Mouse (Mus musculus): ENCODE measurements around the gene Tmem39b. TPM values are rescaled to one million over a fixed set of nuclear protein-coding genes. Genes with fewer than 3 reads are reported as not detected.
"Not testable (repeated sequence)": the region's sequence is repeated elsewhere in the genome, so short reads cannot be mapped to it uniquely, and the experiment has no call there.

Tmem39b gene
- polyA plus RNA-seq, 1 experiment from 2014 or later = 47.4 TPM

GRCm38 (mm10) chr4:129736173-129736572 lies 39.5 kb upstream of the Tmem39b start:
- Histone ChIP-seq H3K36me3 (ENCODE audit: control insufficient read depth, insufficient read depth, low read length) (peaks cover 3% of the 10 kb centered on the region; the same call in 1 of the 2 replicates), H3K9me3 (replicated peaks; ENCODE audit: control insufficient read depth, low read length) (no peaks in the 10 kb centered on the region), H3K27ac (ENCODE audit: low read depth, low read length) (no peak overlapping the region), H3K4me3 (ENCODE audit: low read depth, low read length) (no peak overlapping the region), H3K27me3 (replicated peaks; ENCODE audit: control insufficient read depth, insufficient read depth, low read length) (no peaks in the 10 kb centered on the region), H3K9ac (ENCODE audit: low read length) (no peak overlapping the region), H3K4me2 (ENCODE audit: low read length) (no peak overlapping the region), H3K4me1 (ENCODE audit: control insufficient read depth, insufficient read depth, low read length) (peaks cover 22% of the 10 kb centered on the region)
- no peak for ATAC-seq
- DNase-seq (ENCODE audit: low spot score) = no peak
- 88% methylated on average over 1 of the region's 1 CpGs for WGBS

- 93% methylated on average over 3 of the region's 4 CpGs for WGBS
- H3K4me3 ChIP-seq (ENCODE audit: low read depth, low read length); H3K9ac ChIP-seq (ENCODE audit: low read length); ATAC-seq; H3K4me2 ChIP-seq (ENCODE audit: low read length); H3K27ac ChIP-seq (ENCODE audit: low read depth, low read length); H3K27me3 ChIP-seq (replicated peaks; ENCODE audit: control insufficient read depth, insufficient read depth, low read length); H3K36me3 ChIP-seq (ENCODE audit: control insufficient read depth, insufficient read depth, low read length); DNase-seq (ENCODE audit: low spot score); H3K9me3 ChIP-seq (replicated peaks; ENCODE audit: control insufficient read depth, low read length): not testable (repeated sequence)
- peaks cover 22% of the 10 kb centered on the region for H3K4me1 ChIP-seq (ENCODE audit: control insufficient read depth, insufficient read depth, low read length)
Measured at GRCm38 (mm10) chr4:129735485-129735884, 38.8 kb upstream of the Tmem39b start.

GRCm38 (mm10) chr4:129731423-129731822 lies 34.8 kb upstream of the Tmem39b start:
- no peak overlapping the region for H3K27ac ChIP-seq (ENCODE audit: low read depth, low read length)
- ATAC-seq = no peak
- H3K9ac ChIP-seq (ENCODE audit: low read length) = no peak overlapping the region
- H3K27me3 ChIP-seq (replicated peaks; ENCODE audit: control insufficient read depth, insufficient read depth, low read length) = no peaks in the 10 kb centered on the region
- no peaks in the 10 kb centered on the region for H3K4me1 ChIP-seq (ENCODE audit: control insufficient read depth, insufficient read depth, low read length)
- DNase-seq (ENCODE audit: low spot score) = no peak
- no peak overlapping the region for H3K4me3 ChIP-seq (ENCODE audit: low read depth, low read length)
- H3K4me2 ChIP-seq (ENCODE audit: low read length) = no peak overlapping the region
- 81% methylated on average over 5 of the region's 5 CpGs for WGBS
- H3K36me3 ChIP-seq (ENCODE audit: control insufficient read depth, insufficient read depth, low read length) = peaks cover 35% of the 10 kb centered on the region
- H3K9me3 ChIP-seq (replicated peaks; ENCODE audit: control insufficient read depth, low read length) = no peaks in the 10 kb centered on the region

GRCm38 (mm10) chr4:129716310-129716709 lies 19.7 kb upstream of the Tmem39b start:
- H3K4me2 ChIP-seq (ENCODE audit: low read length) = no peak overlapping the region
- 97% methylated on average over 9 of the region's 9 CpGs for WGBS

GRCm38 (mm10) chr4:129709486-129710129 lies 13.0 kb upstream of the Tmem39b start:
- Histone ChIP-seq H3K36me3 (ENCODE audit: control insufficient read depth, insufficient read depth, low read length) (peaks cover 82% of the 10 kb centered on the region), H3K27me3 (replicated peaks; ENCODE audit: control insufficient read depth, insufficient read depth, low read length) (no peaks in the 10 kb centered on the region), H3K9ac (ENCODE audit: low read length) (no peak overlapping the region), H3K9me3 (replicated peaks; ENCODE audit: control insufficient read depth, low read length) (no peaks in the 10 kb centered on the region), H3K4me1 (ENCODE audit: control insufficient read depth, insufficient read depth, low read length) (no peaks in the 10 kb centered on the region; the same call in 1 of the 2 replicates), H3K27ac (ENCODE audit: low read depth, low read length) (peak overlapping the region; percentile 65), H3K4me2 (ENCODE audit: low read length) (no peak overlapping the region), H3K4me3 (ENCODE audit: low read depth, low read length) (no peak overlapping the region)
- 68% methylated on average over 8 of the region's 8 CpGs for WGBS
- DNase-seq (ENCODE audit: low spot score) = peak; percentile 76
- peak; percentile 70 for ATAC-seq

More at GRCm38 (mm10) chr4:129716310-129716709, 19.7 kb upstream of the Tmem39b start:
- no peak for ATAC-seq
- H3K27ac ChIP-seq (ENCODE audit: low read depth, low read length) = no peak overlapping the region
- no peak overlapping the region for H3K9ac ChIP-seq (ENCODE audit: low read length)
- no peaks in the 10 kb centered on the region for H3K9me3 ChIP-seq (replicated peaks; ENCODE audit: control insufficient read depth, low read length)
- no peaks in the 10 kb centered on the region for H3K4me1 ChIP-seq (ENCODE audit: control insufficient read depth, insufficient read depth, low read length)
- peaks cover 84% of the 10 kb centered on the region for H3K36me3 ChIP-seq (ENCODE audit: control insufficient read depth, insufficient read depth, low read length)
- H3K4me3 ChIP-seq (ENCODE audit: low read depth, low read length) = no peak overlapping the region
- no peak for DNase-seq (ENCODE audit: low spot score)
- H3K27me3 ChIP-seq (replicated peaks; ENCODE audit: control insufficient read depth, insufficient read depth, low read length) = no peaks in the 10 kb centered on the region

- Histone ChIP-seq H3K4me3 (ENCODE audit: low read depth, low read length) (no peak overlapping the region), H3K9ac (ENCODE audit: low read length) (no peak overlapping the region), H3K4me2 (ENCODE audit: low read length) (no peak overlapping the region), H3K4me1 (ENCODE audit: control insufficient read depth, insufficient read depth, low read length) (peaks cover 16% of the 10 kb centered on the region), H3K27me3 (replicated peaks; ENCODE audit: control insufficient read depth, insufficient read depth, low read length) (no peaks in the 10 kb centered on the region), H3K27ac (ENCODE audit: low read depth, low read length) (0 out of 2 replicates have a peak overlapping the region, but pooled peaks have one; percentile 16), H3K9me3 (replicated peaks; ENCODE audit: control insufficient read depth, low read length) (no peaks in the 10 kb centered on the region), H3K36me3 (ENCODE audit: control insufficient read depth, insufficient read depth, low read length) (peaks cover 81% of the 10 kb centered on the region)
- DNase-seq (ENCODE audit: low spot score) (no peak), ATAC-seq (no peak)
- WGBS = 26% methylated on average over 3 of the region's 3 CpGs
Measured at GRCm38 (mm10) chr4:129706750-129707149, 10.1 kb upstream of the Tmem39b start.

GRCm38 (mm10) chr4:129702454-129702853 lies 5.8 kb upstream of the Tmem39b start:
- peak overlapping the region; percentile 46 for H3K9ac ChIP-seq (ENCODE audit: low read length)
- H3K9me3 ChIP-seq (replicated peaks; ENCODE audit: control insufficient read depth, low read length) = no peaks in the 10 kb centered on the region
- H3K27me3 ChIP-seq (replicated peaks; ENCODE audit: control insufficient read depth, insufficient read depth, low read length) = no peaks in the 10 kb centered on the region
- H3K36me3 ChIP-seq (ENCODE audit: control insufficient read depth, insufficient read depth, low read length) = peaks cover 45% of the 10 kb centered on the region
- no peak overlapping the region for H3K4me3 ChIP-seq (ENCODE audit: low read depth, low read length)
- H3K4me2 ChIP-seq (ENCODE audit: low read length) = peak overlapping the region; percentile 16; the same call in 1 of the 2 replicates
- peaks cover 19% of the 10 kb centered on the region for H3K4me1 ChIP-seq (ENCODE audit: control insufficient read depth, insufficient read depth, low read length)
- DNase-seq (ENCODE audit: low spot score) (peak; percentile 95), ATAC-seq (peak; percentile 86)
- WGBS = 1% methylated on average over 11 of the region's 11 CpGs
- H3K27ac ChIP-seq (ENCODE audit: low read depth, low read length) = peak overlapping the region; percentile 90

GRCm38 (mm10) chr4:129701503-129702377 lies 5.1 kb upstream of the Tmem39b start:
- peak overlapping the region; percentile 90 for H3K27ac ChIP-seq (ENCODE audit: low read depth, low read length)
- peaks cover 25% of the 10 kb centered on the region for H3K4me1 ChIP-seq (ENCODE audit: control insufficient read depth, insufficient read depth, low read length)
- H3K36me3 ChIP-seq (ENCODE audit: control insufficient read depth, insufficient read depth, low read length) = peaks cover 43% of the 10 kb centered on the region
- H3K4me3 ChIP-seq (ENCODE audit: low read depth, low read length) = no peak overlapping the region
- WGBS = 38% methylated on average over 17 of the region's 17 CpGs
- H3K9me3 ChIP-seq (replicated peaks; ENCODE audit: control insufficient read depth, low read length) = no peaks in the 10 kb centered on the region
- H3K4me2 ChIP-seq (ENCODE audit: low read length) = peak overlapping the region; percentile 16; the same call in 1 of the 2 replicates
- H3K9ac ChIP-seq (ENCODE audit: low read length) = peak overlapping the region; percentile 46
- H3K27me3 ChIP-seq (replicated peaks; ENCODE audit: control insufficient read depth, insufficient read depth, low read length) = no peaks in the 10 kb centered on the region
- ATAC-seq = peak; percentile 28
- DNase-seq (ENCODE audit: low spot score) = peak; percentile 96

All from forebrain, embryonic 14.5 days (tissue).